Mouse (Mus musculus) B cell, adult (primary cell): ENCODE measurements around the gene Qrfp. TPM values are rescaled to one million over a fixed set of nuclear protein-coding genes. Genes with fewer than 3 reads are reported as not detected.

Experiments used
- total RNA-seq: library from RNA; stranded (reverse); gene quantifications from 4 replicates; pipeline ENCODE4 v1.2.4, GENCODE M21; 2023; ENCODE audit not compliant: inconsistent age

The Qrfp gene
- total RNA-seq, result 0.39 to 0.90 TPM (median 0.57 TPM) in 4 replicates

GRCm38 (mm10) chr2:31810444-31810843 is at the start of gene Qrfp:
Qrfp (minus strand) TSS chr2:31810580.

DNA sequence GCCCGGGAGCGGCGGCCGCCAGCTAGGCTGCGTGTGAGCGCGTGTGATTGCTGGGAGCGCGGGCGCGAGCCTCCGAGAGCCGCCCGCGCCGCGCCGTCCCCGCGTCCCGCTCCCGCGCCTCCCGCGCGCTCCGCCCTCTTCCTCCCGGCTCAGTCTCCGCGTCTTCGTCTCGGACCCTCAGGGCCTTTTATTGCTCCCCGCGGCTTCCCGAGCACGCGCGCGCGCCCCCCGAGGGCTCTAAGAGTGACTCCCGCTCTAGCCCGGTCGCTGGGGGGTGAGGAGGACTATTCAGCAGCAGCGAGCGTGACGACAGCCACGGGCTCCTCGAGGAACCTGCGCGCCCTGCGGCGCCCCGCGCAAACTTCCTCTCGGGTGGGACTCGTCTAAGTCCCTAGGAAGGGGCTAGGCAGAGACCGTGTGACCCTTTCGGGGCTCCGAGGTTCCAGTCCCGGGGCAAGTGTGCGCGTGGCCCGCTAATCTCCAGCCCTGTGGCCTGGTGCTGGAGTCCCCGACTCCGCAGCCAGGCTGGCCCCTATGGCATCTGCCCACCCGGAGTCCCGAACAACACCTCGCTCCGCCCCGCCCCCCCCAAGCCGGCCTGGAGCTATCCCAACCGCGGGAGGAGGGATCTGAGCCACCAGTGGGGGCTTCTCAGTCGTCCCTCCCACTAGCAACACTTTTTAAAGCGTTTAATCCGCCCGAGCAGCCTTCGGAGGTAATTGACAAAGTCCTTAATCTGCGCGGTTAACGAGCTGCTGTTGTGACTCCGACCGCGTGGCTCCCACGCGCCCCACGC is 35.7 kb upstream of the Qrfp start, which contains the start of gene Fibcd1:
TSS of gene Fibcd1 (minus strand) at position 110 of the 796 bp plus-strand sequence.

Other genes with a start within 250 kb of the Qrfp start
- gene Fubp3, start 237.9 kb downstream of the Qrfp start, total RNA-seq, result 16.0 to 20.3 TPM (median 19.1 TPM) in 4 replicates
- not detected in 4 replicates for gene Prdm12, start 170.5 kb downstream of the Qrfp start, total RNA-seq
- 47.6 to 53.5 TPM (median 49.1 TPM) in 4 replicates for gene Exosc2, start 139.9 kb downstream of the Qrfp start, total RNA-seq
- 67.7 to 79.2 TPM (median 74.8 TPM) in 4 replicates for gene Abl1, start 122.2 kb downstream of the Qrfp start, total RNA-seq
- 0.15 to 0.26 TPM (median 0.20 TPM) in 4 replicates for gene Fibcd1, start 35.4 kb upstream of the Qrfp start, total RNA-seq
- not detected in 4 replicates for gene Lamc3, start 76.7 kb upstream of the Qrfp start, total RNA-seq
- not detected in 4 replicates for gene Aif1l, start 139.6 kb upstream of the Qrfp start, total RNA-seq
- gene Nup214, start 163.9 kb upstream of the Qrfp start, total RNA-seq, result 148 to 161 TPM (median 155 TPM) in 4 replicates